8 mouse cellular contexts compared by ENCODE assay signal in genomic region chr11:75259996-75260561, GRCm38 (mm10).
DNase-seq lines count a peak whose midpoint lies in the region; ATAC-seq lines count a peak whose summit lies in the region.

No protein-coding gene starts in this region.

- WGBS in embryonic facial prominence, embryonic 13.5 days, result 65% methylated on average over 10 of the region's 10 CpGs
- WGBS in hindbrain, embryonic 15.5 days, result 56% methylated on average over 10 of the region's 10 CpGs

- H3K27ac ChIP-seq in embryonic facial prominence, embryonic 13.5 days, result no peak overlapping the region
- peak overlapping the region; percentile 5; the same call in 1 of the 2 replicates for H3K27ac ChIP-seq in hindbrain, embryonic 15.5 days (replicated peaks)

- no peak overlapping the region for H3K4me2 ChIP-seq in embryonic facial prominence, embryonic 13.5 days
- H3K4me2 ChIP-seq in hindbrain, embryonic 15.5 days, result no peak overlapping the region

- peak; percentile 57 to 70 for DNase-seq in left cerebral cortex, adult 18-20 months (ENCODE audit: low spot score in 2 of 2)
- no peak for DNase-seq in left cerebral cortex, adult 11 months (ENCODE audit: low spot score)
- DNase-seq in adrenal gland, postnatal 10 days, result peak; percentile 82
- DNase-seq in liver, result no peak
- DNase-seq in kidney, adult 18-20 months, result no peak

- no peak for ATAC-seq in embryonic facial prominence, embryonic 13.5 days (ENCODE audit: insufficient number of reproducible peaks, insufficient read depth, low FRiP score, low TSS enrichment, low read depth)
- peak; percentile 16; the same call in 1 of the 2 replicates for ATAC-seq in hindbrain, embryonic 15.5 days (ENCODE audit: low FRiP score, low read depth)
- ATAC-seq in erythroblast, adult 5-6 weeks (replicated peaks; ENCODE audit: low FRiP score, poor library complexity, severe bottlenecking), result no peak

- H3K36me3 ChIP-seq in embryonic facial prominence, embryonic 13.5 days, result no peaks in the 10 kb centered on the region
- H3K36me3 ChIP-seq in hindbrain, embryonic 15.5 days, result no peaks in the 10 kb centered on the region

- H3K4me1 ChIP-seq in embryonic facial prominence, embryonic 13.5 days, result peaks cover 25% of the 10 kb centered on the region
- H3K4me1 ChIP-seq in hindbrain, embryonic 15.5 days (replicated peaks), result peaks cover 36% of the 10 kb centered on the region

- no peaks in the 10 kb centered on the region for H3K27me3 ChIP-seq in embryonic facial prominence, embryonic 13.5 days
- no peaks in the 10 kb centered on the region for H3K27me3 ChIP-seq in hindbrain, embryonic 15.5 days

- 0 out of 2 replicates have a peak overlapping the region, but pooled peaks have one; percentile 7 for H3K9ac ChIP-seq in embryonic facial prominence, embryonic 13.5 days
- H3K9ac ChIP-seq in hindbrain, embryonic 15.5 days, result no peak overlapping the region

- H3K4me3 ChIP-seq in embryonic facial prominence, embryonic 13.5 days, result no peak overlapping the region
- no peak overlapping the region for H3K4me3 ChIP-seq in hindbrain, embryonic 15.5 days

- H3K9me3 ChIP-seq in embryonic facial prominence, embryonic 13.5 days, result no peaks in the 10 kb centered on the region
- H3K9me3 ChIP-seq in hindbrain, embryonic 15.5 days, result no peaks in the 10 kb centered on the region

Comparison
In these comparisons a context has a peak if more than half of its experiments do, and no peak if none do; other contexts are left out.
1. DNase-seq: peak in left cerebral cortex, adult 18-20 months (2 of 2) and adrenal gland, postnatal 10 days (single experiment); none in left cerebral cortex, adult 11 months (single experiment), liver (single experiment) and kidney, adult 18-20 months (single experiment).